In genomic region chr12:64917578-64918471, GRCm38 (mm10) we compare ENCODE assay signal across 8 mouse cellular contexts. TPM values are rescaled to one million over a fixed set of nuclear protein-coding genes. Genes with fewer than 3 reads are reported as not detected.
DNase-seq lines count a peak whose midpoint lies in the region; ATAC-seq lines count a peak whose summit lies in the region.

TSS of gene Gm527 (plus strand) at chr12:64917906.

- peak; percentile 96 to 97 for DNase-seq in adrenal gland, adult (ENCODE audit: inconsistent age in 2 of 2, low spot score in 1 of 2)
- peak; percentile 97 for DNase-seq in embryo, embryonic 10.5 days (ENCODE audit: low spot score)
- DNase-seq in gastrocnemius, postnatal 14 days, result peak; percentile 96
- peak; percentile 92 to 97 for DNase-seq in left cerebral cortex, postnatal 10 days (ENCODE audit: extremely low spot score in 1 of 2, low spot score in 2 of 2)
- peak; percentile 93 for DNase-seq in right cerebral cortex, postnatal 25 days
- DNase-seq in urinary bladder, postnatal 4 days (ENCODE audit: low spot score in 2 of 2), result peak; percentile 92 to 94

- peak; percentile 96 for ATAC-seq in inflammation-experienced regulatory T-cells, adult 6 months
- ATAC-seq in megakaryocyte-erythroid progenitor cell, adult 5-6 weeks (replicated peaks; ENCODE audit: low FRiP score, low TSS enrichment, poor library complexity, severe bottlenecking), result peak; percentile 100

- intact Hi-C loops in gastrocnemius, postnatal 14 days (cut with DNase I; ENCODE audit: low total_unique reads), result no loop called here
- intact Hi-C loops in left cerebral cortex, postnatal 10 days (cut with DNase I), result no loop called here

RNA-seq across cellular contexts. Expression of gene Gm527, which starts in this region (rescaled TPM):
- 1 to 10 TPM; 2.6 to 4.2 TPM for total RNA-seq in gastrocnemius, postnatal 14 days (2021)
- polyA plus RNA-seq in inflammation-experienced regulatory T-cells, adult 6 months (2017; shearing (Covaris generic)), result 1 to 10 TPM in 2 of 3 experiments, not detected in 1; 1.3 to 2.8 TPM
- total RNA-seq in left cerebral cortex, postnatal 10 days (2021), result 10 to 100 TPM; 11.0 to 14.8 TPM
- total RNA-seq in megakaryocyte-erythroid progenitor cell, adult 5-6 weeks (2014; fragmentation: Nextera tagmentation), result 2.7 and 5.4 TPM in 2 replicates
- 9.4 and 10.7 TPM in 2 replicates for total RNA-seq in megakaryocyte-erythroid progenitor cell, adult 5-6 weeks (2017)

Comparison
In these comparisons a context has a peak if more than half of its experiments do, and no peak if none do; other contexts are left out.
1. Peak in every context shown above with its lines: DNase-seq and ATAC-seq.